Mouse (Mus musculus) lung, embryonic 16.5 days (tissue): ENCODE data around the gene H2al1g. TPM values are rescaled to one million over a fixed set of nuclear protein-coding genes. Genes with fewer than 3 reads are reported as not detected.
"Not testable (repeated sequence)": the region's sequence is repeated elsewhere in the genome, so short reads cannot be mapped to it uniquely, and the experiment has no call there.

Experiments
- ATAC-seq: fragments of 200-750 bp; cut with Nextera tagmentation; 2 replicates; pipeline ENCODE4 v1.8.0; 2017; ENCODE audit warnings: low read depth, mild to moderate bottlenecking, moderate library complexity
- H3K27ac ChIP-seq: fragments of 300-500 bp; sonication (generic); 2 replicates; pipeline ENCODE4 v1.5.1; 2014; ENCODE audit warnings: mild to moderate bottlenecking, control low read depth, low read length
- H3K27me3 ChIP-seq: fragments of 300-500 bp; sonication (generic); 2 replicates; pipeline ENCODE4 v1.6.1; 2014; ENCODE audit warnings: low read depth, low read length, mixed read lengths; ENCODE audit not compliant: control insufficient read depth, insufficient read depth
- H3K36me3 ChIP-seq: fragments of 300-500 bp; sonication (generic); 2 replicates; pipeline ENCODE4 v1.6.1; 2014; ENCODE audit warnings: low read length; ENCODE audit not compliant: control insufficient read depth, insufficient read depth
- H3K4me1 ChIP-seq: fragments of 300-500 bp; sonication (generic); replicated peaks from 2 replicates; pipeline ENCODE4 v1.6.1; 2014; ENCODE audit warnings: low read length, mixed read lengths; ENCODE audit not compliant: control insufficient read depth, insufficient read depth
- H3K4me2 ChIP-seq: fragments of 300-500 bp; sonication (generic); 2 replicates; pipeline ENCODE4 v1.6.1; 2014; ENCODE audit warnings: low read depth, low read length, control low read depth
- H3K4me3 ChIP-seq: fragments of 300-500 bp; sonication (generic); 2 replicates; pipeline ENCODE4 v1.5.1; 2014; ENCODE audit warnings: mild to moderate bottlenecking, low read length, control low read depth
- H3K9ac ChIP-seq: fragments of 300-500 bp; sonication (generic); 2 replicates; pipeline ENCODE4 v1.6.1; 2014; ENCODE audit warnings: low read length, control low read depth
- H3K9me3 ChIP-seq: fragments of 300-500 bp; sonication (generic); 2 replicates; pipeline ENCODE4 v1.6.1; 2016; ENCODE audit warnings: low read length; ENCODE audit not compliant: control insufficient read depth
- WGBS: fragments of 180-500 bp; shearing (Covaris S2); extraction: QIAGEN DNeasy Blood & Tissue Kit; methylation state at CpG from one replicate; pipeline ENCODE4 v1.1.7; 2014; 5-methylcytosine and 5-hydroxymethylcytosine counted together
- polyA plus RNA-seq: library from polyadenylated mRNA; unstranded; fragments of >200 nt; fragmentation: Nextera tagmentation; extraction: Ambion mirVana; gene quantifications from 2 replicates; pipeline ENCODE4 v1.2.1, GENCODE M21; 2015

H2al1g gene
- polyA plus RNA-seq, 1 experiment from 2014 or later, result not detected

- H3K4me3 ChIP-seq, H3K4me2 ChIP-seq, H3K9me3 ChIP-seq, ATAC-seq, H3K27me3 ChIP-seq, H3K9ac ChIP-seq, H3K4me1 ChIP-seq, H3K36me3 ChIP-seq, H3K27ac ChIP-seq: not testable (repeated sequence)
- 69% methylated on average over 1 of the region's 6 CpGs for WGBS
These were observed 12.7 kb upstream of the H2al1g start, which contains the start of gene H2al1c for GRCm38 (mm10) chrX:11305355-11305754. TSS of gene H2al1c (plus strand) at chrX:11305655.

- H3K4me1 ChIP-seq, H3K36me3 ChIP-seq, H3K27me3 ChIP-seq, H3K27ac ChIP-seq, H3K4me2 ChIP-seq, H3K4me3 ChIP-seq, ATAC-seq, H3K9ac ChIP-seq, H3K9me3 ChIP-seq: not testable (repeated sequence)
- WGBS, result no CpG with 5 or more reads among the region's 6 CpGs
These were observed 9.5 kb upstream of the H2al1g start, which contains the start of gene H2al1d for GRCm38 (mm10) chrX:11308524-11308923. TSS of gene H2al1d (plus strand) at chrX:11308824.

- H3K4me2 ChIP-seq, H3K9ac ChIP-seq, ATAC-seq, H3K4me3 ChIP-seq, H3K9me3 ChIP-seq, H3K27ac ChIP-seq, H3K27me3 ChIP-seq, H3K4me1 ChIP-seq, H3K36me3 ChIP-seq: not testable (repeated sequence)
- WGBS, result no CpG with 5 or more reads among the region's 3 CpGs
These were observed 6.4 kb upstream of the H2al1g start, which contains the start of gene H2al1e for GRCm38 (mm10) chrX:11311634-11312033. TSS of gene H2al1e (plus strand) at chrX:11311934.

GRCm38 (mm10) chrX:11314858-11315257 lies 3.2 kb upstream of the H2al1g start, which contains the start of gene H2al1f:
TSS of gene H2al1f (plus strand) at chrX:11315158.
- not testable (repeated sequence) for H3K27ac ChIP-seq, H3K9ac ChIP-seq, H3K27me3 ChIP-seq, H3K4me3 ChIP-seq, H3K4me1 ChIP-seq, H3K4me2 ChIP-seq, H3K9me3 ChIP-seq, ATAC-seq, H3K36me3 ChIP-seq
- no CpG with 5 or more reads among the region's 6 CpGs for WGBS

- WGBS, result no CpG with 5 or more reads among the region's 6 CpGs
- not testable (repeated sequence) for ATAC-seq, H3K4me2 ChIP-seq, H3K9ac ChIP-seq, H3K36me3 ChIP-seq, H3K4me3 ChIP-seq, H3K4me1 ChIP-seq, H3K9me3 ChIP-seq, H3K27me3 ChIP-seq, H3K27ac ChIP-seq
These were observed 3.1 kb downstream of the H2al1g start, which contains the start of gene H2al1h for GRCm38 (mm10) chrX:11321192-11321591. TSS of gene H2al1h (plus strand) at chrX:11321492.

- not testable (repeated sequence) for ATAC-seq, H3K9me3 ChIP-seq, H3K9ac ChIP-seq, H3K36me3 ChIP-seq, H3K27ac ChIP-seq, H3K4me3 ChIP-seq, H3K4me2 ChIP-seq, H3K4me1 ChIP-seq, H3K27me3 ChIP-seq
- WGBS, result 75% methylated on average over 1 of the region's 5 CpGs
These were observed 6.3 kb downstream of the H2al1g start, which contains the start of gene H2al1i for GRCm38 (mm10) chrX:11324359-11324758. TSS of gene H2al1i (plus strand) at chrX:11324659.

- H3K4me3 ChIP-seq, H3K4me2 ChIP-seq, H3K36me3 ChIP-seq, H3K27ac ChIP-seq, H3K27me3 ChIP-seq, ATAC-seq, H3K9ac ChIP-seq, H3K9me3 ChIP-seq, H3K4me1 ChIP-seq: not testable (repeated sequence)
- WGBS, result 85% methylated on average over 2 of the region's 2 CpGs
These were observed 9.5 kb downstream of the H2al1g start, which contains the start of gene H2al1j for GRCm38 (mm10) chrX:11327522-11327921. TSS of gene H2al1j (plus strand) at chrX:11327822.

- Histone ChIP-seq H3K9me3 (no peaks in the 10 kb centered on the region), H3K27ac (no peak overlapping the region), H3K9ac (no peak overlapping the region), H3K36me3 (no peaks in the 10 kb centered on the region), H3K4me2 (no peak overlapping the region), H3K27me3 (no peaks in the 10 kb centered on the region), H3K4me3 (no peak overlapping the region), H3K4me1 (no peaks in the 10 kb centered on the region)
- ATAC-seq, result no peak
- WGBS, result 52% methylated on average over 9 of the region's 9 CpGs
These were observed 27.7 kb downstream of the H2al1g start for GRCm38 (mm10) chrX:11345762-11346161.

GRCm38 (mm10) chrX:11346756-11347155 lies 28.7 kb downstream of the H2al1g start:
- Histone ChIP-seq H3K27ac (no peak overlapping the region), H3K27me3 (no peaks in the 10 kb centered on the region), H3K4me1 (no peaks in the 10 kb centered on the region), H3K4me3 (no peak overlapping the region), H3K36me3 (no peaks in the 10 kb centered on the region), H3K9me3 (no peaks in the 10 kb centered on the region), H3K4me2 (no peak overlapping the region), H3K9ac (no peak overlapping the region)
- no peak for ATAC-seq
- WGBS, result 86% methylated on average over 3 of the region's 3 CpGs

- Histone ChIP-seq H3K27me3 (no peaks in the 10 kb centered on the region; the same call in 1 of the 2 replicates), H3K9ac (no peak overlapping the region), H3K27ac (no peak overlapping the region), H3K4me1 (no peaks in the 10 kb centered on the region; the same call in 1 of the 2 replicates), H3K4me2 (no peak overlapping the region), H3K36me3 (no peaks in the 10 kb centered on the region), H3K9me3 (no peaks in the 10 kb centered on the region), H3K4me3 (no peak overlapping the region)
- no peak for ATAC-seq
- 84% methylated on average over 6 of the region's 6 CpGs for WGBS
These were observed 42.8 kb downstream of the H2al1g start for GRCm38 (mm10) chrX:11360823-11361222.
